Mouse (Mus musculus) left cerebral cortex, adult 8-10 months (tissue): Measurements from ENCODE around the gene Hsp90b1. TPM values are rescaled to one million over a fixed set of nuclear protein-coding genes. Genes with fewer than 3 reads are reported as not detected.
"Not testable (repeated sequence)": the region's sequence is repeated elsewhere in the genome, so short reads cannot be mapped to it uniquely, and the experiment has no call there.

ENCODE experiments used
- DNase-seq, 2 experiments: peaks; one replicate each; pipeline ENCODE4 v3.0.0; 2022; ENCODE audit warnings: low spot score in 2 of 2
- microRNA-seq, 2 experiments: library from miRNA; unstranded; fragments of <30 nt; microRNA quantifications; one replicate each; pipeline ENCODE4 v1.2.0; 2022
- total RNA-seq, 4 experiments: library from RNA; stranded (reverse); gene quantifications; 2 replicates each; pipeline ENCODE4 v1.2.4; 2022

The Hsp90b1 gene
- total RNA-seq, 4 experiments from 2014 or later: 269 to 329 (median 300) TPM

DNA sequence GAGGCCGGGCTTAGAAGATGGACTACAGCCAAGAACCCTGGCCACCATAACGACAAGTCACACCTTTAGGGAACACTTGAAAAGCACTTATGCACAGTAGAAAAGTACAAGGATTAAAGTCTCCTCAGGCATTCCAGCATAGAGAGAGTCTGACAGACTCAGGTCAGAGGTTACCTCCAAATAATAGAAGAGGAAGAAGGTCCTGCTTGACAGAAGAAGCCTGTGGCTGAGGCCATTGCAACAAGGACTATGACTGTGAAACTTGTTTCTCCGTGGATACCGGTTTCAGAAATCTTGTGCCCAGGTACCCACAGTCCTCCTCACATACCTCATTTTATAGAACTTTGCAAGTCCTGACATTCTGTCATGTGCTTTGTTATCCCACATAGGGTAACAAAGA lies 34.8 kb downstream of the Hsp90b1 start:
- not testable (repeated sequence) for DNase-seq

Small RNA genes lying within 50 kb of the gene (microRNA-seq; reads per million reads assigned to microRNA genes)
- 0.63 to 2.6 reads per million in 2 experiments for gene Gm25745

Other genes starting within 250 kb of the Hsp90b1 start
- gene Syn3, start 206.6 kb downstream of the Hsp90b1 start, total RNA-seq: 10 to 100 TPM; 26.7 to 30.5 (median 29.9) TPM
- 1 to 10 TPM; 1.1 to 2.6 (median 1.8) TPM for gene Ttc41, start 302 bp upstream of the Hsp90b1 start, total RNA-seq
- 10 to 100 TPM; 13.9 to 25.5 (median 20.2) TPM for gene Gm49358, start 58.5 kb upstream of the Hsp90b1 start, total RNA-seq
- gene Nt5dc3, start 73.5 kb upstream of the Hsp90b1 start, total RNA-seq: 10 to 100 TPM; 62.2 to 70.5 (median 66.3) TPM